Mouse (Mus musculus): ENCODE measurements around the gene Tspan33. TPM values are rescaled to one million over a fixed set of nuclear protein-coding genes. Genes with fewer than 3 reads are reported as not detected.
"Not testable (repeated sequence)": the region's sequence is repeated elsewhere in the genome, so short reads cannot be mapped to it uniquely, and the experiment has no call there.

The Tspan33 gene
- polyA plus RNA-seq, 1 experiment from 2014 or later, result 2.8 TPM

- not testable (repeated sequence) for H3K9ac ChIP-seq; H3K9me3 ChIP-seq; H3K4me3 ChIP-seq; H3K27ac ChIP-seq; H3K4me2 ChIP-seq; H3K4me1 ChIP-seq; ATAC-seq (ENCODE audit: insufficient number of reproducible peaks, insufficient read depth, low FRiP score, low TSS enrichment, low read depth); H3K36me3 ChIP-seq; H3K27me3 ChIP-seq
- WGBS, result 86% methylated on average over 10 of the region's 10 CpGs
These were observed 14.0 kb upstream of the Tspan33 start for GRCm38 (mm10) chr6:29679947-29680550.

- H3K4me1 ChIP-seq, result no peaks in the 10 kb centered on the region
- H3K9ac ChIP-seq, result no peak overlapping the region
- no peak overlapping the region for H3K4me3 ChIP-seq
- no peak overlapping the region for H3K4me2 ChIP-seq
- H3K27me3 ChIP-seq, result no peaks in the 10 kb centered on the region
- ATAC-seq (ENCODE audit: insufficient number of reproducible peaks, insufficient read depth, low FRiP score, low TSS enrichment, low read depth), result no peak
- no peak overlapping the region for H3K27ac ChIP-seq
- H3K36me3 ChIP-seq, result no peaks in the 10 kb centered on the region
- WGBS, result 77% methylated on average over 4 of the region's 4 CpGs
- no peaks in the 10 kb centered on the region for H3K9me3 ChIP-seq
These were observed 12.2 kb upstream of the Tspan33 start for GRCm38 (mm10) chr6:29681853-29682252.

GRCm38 (mm10) chr6:29684686-29685085, 9.3 kb upstream of the Tspan33 start:
- 91% methylated on average over 4 of the region's 4 CpGs for WGBS
- no peak overlapping the region for H3K4me3 ChIP-seq
- no peak for ATAC-seq (ENCODE audit: insufficient number of reproducible peaks, insufficient read depth, low FRiP score, low TSS enrichment, low read depth)
- no peaks in the 10 kb centered on the region for H3K27me3 ChIP-seq
- H3K27ac ChIP-seq, result no peak overlapping the region
- H3K9ac ChIP-seq, result no peak overlapping the region
- no peaks in the 10 kb centered on the region for H3K9me3 ChIP-seq
- H3K4me2 ChIP-seq, result no peak overlapping the region
- H3K36me3 ChIP-seq, result no peaks in the 10 kb centered on the region
- H3K4me1 ChIP-seq, result no peaks in the 10 kb centered on the region

GRCm38 (mm10) chr6:29685952-29686351, 8.1 kb upstream of the Tspan33 start:
- H3K27me3 ChIP-seq, result no peaks in the 10 kb centered on the region
- H3K36me3 ChIP-seq, result no peaks in the 10 kb centered on the region
- H3K4me1 ChIP-seq, result no peaks in the 10 kb centered on the region
- WGBS, result 79% methylated on average over 4 of the region's 4 CpGs
- no peak overlapping the region for H3K27ac ChIP-seq
- no peak overlapping the region for H3K4me3 ChIP-seq
- no peaks in the 10 kb centered on the region for H3K9me3 ChIP-seq
- no peak overlapping the region for H3K9ac ChIP-seq
- no peak overlapping the region for H3K4me2 ChIP-seq
- ATAC-seq (ENCODE audit: insufficient number of reproducible peaks, insufficient read depth, low FRiP score, low TSS enrichment, low read depth), result no peak

- no peak overlapping the region for H3K4me2 ChIP-seq
- no peak overlapping the region for H3K27ac ChIP-seq
- H3K27me3 ChIP-seq, result peaks cover 30% of the 10 kb centered on the region
- H3K9me3 ChIP-seq, result no peaks in the 10 kb centered on the region
- H3K4me3 ChIP-seq, result no peak overlapping the region
- 72% methylated on average over 8 of the region's 8 CpGs for WGBS
- no peak overlapping the region for H3K9ac ChIP-seq
- H3K36me3 ChIP-seq, result no peaks in the 10 kb centered on the region
- no peak for ATAC-seq (ENCODE audit: insufficient number of reproducible peaks, insufficient read depth, low FRiP score, low TSS enrichment, low read depth)
- H3K4me1 ChIP-seq, result peaks cover 5% of the 10 kb centered on the region
These were observed 4.6 kb upstream of the Tspan33 start for GRCm38 (mm10) chr6:29689458-29689857.

GRCm38 (mm10) chr6:29694375-29695289, 610 bp downstream of the Tspan33 start:
- Histone ChIP-seq H3K4me1 (peaks cover 9% of the 10 kb centered on the region), H3K4me3 (peak overlapping the region; percentile 71), H3K4me2 (peak overlapping the region; percentile 100), H3K27ac (no peak overlapping the region), H3K9ac (peak overlapping the region; percentile 77), H3K27me3 (peaks cover 50% of the 10 kb centered on the region), H3K9me3 (no peaks in the 10 kb centered on the region), H3K36me3 (no peaks in the 10 kb centered on the region)
- ATAC-seq (ENCODE audit: insufficient number of reproducible peaks, insufficient read depth, low FRiP score, low TSS enrichment, low read depth), result no peak
- 3% methylated on average over 35 of the region's 35 CpGs for WGBS

GRCm38 (mm10) chr6:29695290-29695674, 1.3 kb downstream of the Tspan33 start:
- Histone ChIP-seq H3K4me1 (peaks cover 9% of the 10 kb centered on the region), H3K27ac (no peak overlapping the region), H3K4me3 (no peak overlapping the region), H3K27me3 (peaks cover 50% of the 10 kb centered on the region), H3K4me2 (no peak overlapping the region), H3K36me3 (no peaks in the 10 kb centered on the region), H3K9ac (no peak overlapping the region), H3K9me3 (no peaks in the 10 kb centered on the region)
- no peak for ATAC-seq (ENCODE audit: insufficient number of reproducible peaks, insufficient read depth, low FRiP score, low TSS enrichment, low read depth)
- WGBS, result 38% methylated on average over 3 of the region's 3 CpGs

- H3K27ac ChIP-seq, result no peak overlapping the region
- 77% methylated on average over 7 of the region's 7 CpGs for WGBS
- H3K36me3 ChIP-seq, result no peaks in the 10 kb centered on the region
- no peak overlapping the region for H3K4me2 ChIP-seq
- H3K9ac ChIP-seq, result no peak overlapping the region
- no peaks in the 10 kb centered on the region for H3K9me3 ChIP-seq
- peaks cover 50% of the 10 kb centered on the region for H3K27me3 ChIP-seq
- H3K4me3 ChIP-seq, result no peak overlapping the region
- H3K4me1 ChIP-seq, result peaks cover 9% of the 10 kb centered on the region
- ATAC-seq (ENCODE audit: insufficient number of reproducible peaks, insufficient read depth, low FRiP score, low TSS enrichment, low read depth), result no peak
These were observed 2.0 kb downstream of the Tspan33 start for GRCm38 (mm10) chr6:29695975-29696374.

- no peak overlapping the region for H3K27ac ChIP-seq
- no peak overlapping the region for H3K4me3 ChIP-seq
- no peak for ATAC-seq (ENCODE audit: insufficient number of reproducible peaks, insufficient read depth, low FRiP score, low TSS enrichment, low read depth)
- no peaks in the 10 kb centered on the region for H3K36me3 ChIP-seq
- no peak overlapping the region for H3K4me2 ChIP-seq
- peaks cover 41% of the 10 kb centered on the region for H3K27me3 ChIP-seq
- H3K4me1 ChIP-seq, result peaks cover 9% of the 10 kb centered on the region
- no peaks in the 10 kb centered on the region for H3K9me3 ChIP-seq
- H3K9ac ChIP-seq, result no peak overlapping the region
These were observed 3.1 kb downstream of the Tspan33 start for GRCm38 (mm10) chr6:29697139-29697538.

- Histone ChIP-seq H3K4me2 (no peak overlapping the region), H3K27me3 (peaks cover 37% of the 10 kb centered on the region), H3K36me3 (no peaks in the 10 kb centered on the region), H3K9ac (no peak overlapping the region), H3K9me3 (no peaks in the 10 kb centered on the region), H3K27ac (no peak overlapping the region), H3K4me3 (no peak overlapping the region), H3K4me1 (peaks cover 9% of the 10 kb centered on the region)
- 24% methylated on average over 3 of the region's 3 CpGs for WGBS
- no peak for ATAC-seq (ENCODE audit: insufficient number of reproducible peaks, insufficient read depth, low FRiP score, low TSS enrichment, low read depth)
These were observed 3.5 kb downstream of the Tspan33 start for GRCm38 (mm10) chr6:29697548-29697947.

GRCm38 (mm10) chr6:29699085-29699745, 5.2 kb downstream of the Tspan33 start:
- ATAC-seq (ENCODE audit: insufficient number of reproducible peaks, insufficient read depth, low FRiP score, low TSS enrichment, low read depth), result no peak
- Histone ChIP-seq H3K9ac (no peak overlapping the region), H3K4me2 (no peak overlapping the region), H3K36me3 (no peaks in the 10 kb centered on the region), H3K27me3 (peaks cover 22% of the 10 kb centered on the region), H3K4me1 (peaks cover 6% of the 10 kb centered on the region; the same call in 1 of the 2 replicates), H3K4me3 (no peak overlapping the region), H3K27ac (no peak overlapping the region), H3K9me3 (no peaks in the 10 kb centered on the region)
- WGBS, result 86% methylated on average over 7 of the region's 7 CpGs
